Mouse (Mus musculus): ENCODE measurements around the gene Cdkn1a. TPM values are rescaled to one million over a fixed set of nuclear protein-coding genes. Genes with fewer than 3 reads are reported as not detected.

Gene Cdkn1a
- polyA plus RNA-seq, 1 experiment: 7.6 TPM

DNA sequence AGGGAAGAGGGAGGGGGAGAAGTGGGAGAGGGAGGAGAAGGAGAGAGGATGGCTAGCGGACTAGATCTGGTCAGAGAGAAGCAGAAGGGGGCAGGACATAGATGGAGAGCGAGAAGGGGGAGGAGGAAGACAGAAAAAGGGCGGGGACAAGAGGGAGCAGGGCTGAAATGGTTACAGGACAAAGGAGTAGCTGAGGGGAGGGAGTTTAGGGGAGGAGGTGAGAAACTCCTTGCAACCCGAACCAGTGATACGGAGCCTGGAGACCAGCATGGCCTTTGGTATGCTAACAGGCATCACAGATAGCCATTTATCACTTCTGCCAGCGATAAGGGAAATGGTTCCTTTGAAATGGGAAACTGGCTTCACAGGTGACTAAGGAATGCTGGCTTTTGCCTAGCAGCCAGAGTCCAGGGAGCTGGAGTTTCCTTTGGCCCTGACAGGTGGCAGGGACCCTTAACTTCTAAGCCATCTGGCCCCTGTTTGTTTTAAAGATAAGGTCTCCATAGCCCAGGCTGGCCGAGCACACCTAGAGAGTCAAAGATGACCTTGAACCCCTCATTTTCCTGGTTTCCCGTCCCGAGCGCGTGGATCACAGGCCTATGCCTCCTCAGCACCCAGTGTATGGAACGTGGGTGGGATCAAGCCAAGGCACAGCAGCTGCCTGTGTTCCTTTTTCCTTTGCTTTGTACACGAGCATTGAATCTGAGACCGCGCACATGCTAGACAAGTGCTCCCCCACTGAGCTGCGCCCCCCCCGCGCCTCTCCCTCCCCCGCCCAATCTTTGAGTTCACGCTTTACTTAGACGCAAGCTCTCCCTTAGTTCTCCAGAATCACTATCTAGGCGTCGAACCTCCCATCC is 9.8 kb upstream of the Cdkn1a start:
- no peak overlapping the region for H3K27ac ChIP-seq (ENCODE audit: insufficient read depth, low read length)
- WGBS: 26% methylated on average over 22 of the region's 23 CpGs
- TF ChIP-seq POLR2A (IDR thresholded peaks at IDR 0.05; ENCODE audit: low read depth, low read length): no peak
- TF ChIP-seq CTCF (IDR thresholded peaks at IDR 0.05; ENCODE audit: extremely low read depth, insufficient read depth, insufficient read length, insufficient replicate concordance): no peak
- no peaks in the 10 kb centered on the region for H3K36me3 ChIP-seq (ENCODE audit: control insufficient read depth, insufficient read depth, low read length)
- DNase-seq (ENCODE audit: low read depth in 1 of 2, low spot score in 2 of 2): no peak
- H3K27me3 ChIP-seq (ENCODE audit: control insufficient read depth, insufficient read depth, low read length): peaks cover 4% of the 10 kb centered on the region; the same call in 1 of the 2 replicates
- H3K4me3 ChIP-seq (ENCODE audit: extremely low read depth, insufficient read depth, insufficient read length): peak overlapping the region; percentile 40; the same call in 1 of the 2 replicates
- peaks cover 6% of the 10 kb centered on the region; the same call in 1 of the 2 replicates for H3K4me1 ChIP-seq (ENCODE audit: control insufficient read depth, insufficient read depth, insufficient read length)

DNA sequence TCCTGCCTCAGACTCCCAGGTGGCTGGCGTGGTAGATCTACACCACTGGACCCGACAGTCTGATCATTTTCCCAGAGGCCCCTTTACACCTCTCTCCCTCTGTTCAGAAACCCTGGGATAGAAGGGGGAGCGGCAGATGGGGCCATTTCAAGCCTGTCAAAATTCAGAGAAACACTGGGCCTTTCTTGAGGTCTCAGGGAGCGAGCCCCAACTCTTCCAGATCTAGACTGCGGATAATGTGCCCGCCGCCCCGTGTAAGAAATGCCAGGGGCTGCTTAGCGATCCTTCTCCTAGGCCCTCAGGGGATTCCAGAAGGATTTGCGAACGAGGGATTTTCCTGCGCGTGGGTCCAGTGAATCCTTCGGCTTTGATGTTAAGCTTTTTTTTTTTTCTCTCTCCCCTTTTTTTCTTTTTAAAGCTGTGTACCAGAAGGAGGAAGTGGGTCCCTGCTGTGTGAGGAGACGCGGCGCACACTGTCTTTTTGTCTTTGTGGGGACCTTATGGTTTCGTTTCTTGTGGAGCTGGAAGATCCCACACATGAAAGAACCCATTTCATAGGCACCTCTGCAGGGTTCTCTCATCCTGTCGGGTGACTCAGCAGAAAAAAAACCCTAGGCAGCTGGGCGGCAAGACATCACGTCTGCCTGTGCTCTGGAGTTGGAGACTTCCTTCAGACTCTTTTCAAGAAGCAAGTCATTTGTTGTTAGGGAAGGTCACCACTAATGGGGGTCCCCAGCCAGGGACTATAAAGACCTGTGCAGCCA is 9.0 kb upstream of the Cdkn1a start:
- TF ChIP-seq POLR2A (IDR thresholded peaks at IDR 0.05; ENCODE audit: low read depth, low read length) (no peak), CTCF (IDR thresholded peaks at IDR 0.05; ENCODE audit: extremely low read depth, insufficient read depth, insufficient read length, insufficient replicate concordance) (no peak)
- H3K27me3 ChIP-seq (ENCODE audit: control insufficient read depth, insufficient read depth, low read length): peaks cover 4% of the 10 kb centered on the region; the same call in 1 of the 2 replicates
- H3K36me3 ChIP-seq (ENCODE audit: control insufficient read depth, insufficient read depth, low read length): no peaks in the 10 kb centered on the region
- 6% methylated on average over 21 of the region's 21 CpGs for WGBS
- peak in 1 of 2 experiments; percentile 36 for DNase-seq (ENCODE audit: low read depth in 1 of 2, low spot score in 2 of 2)
- H3K4me3 ChIP-seq (ENCODE audit: extremely low read depth, insufficient read depth, insufficient read length): peak overlapping the region; percentile 40; the same call in 1 of the 2 replicates
- H3K4me1 ChIP-seq (ENCODE audit: control insufficient read depth, insufficient read depth, insufficient read length): peaks cover 6% of the 10 kb centered on the region; the same call in 1 of the 2 replicates
- H3K27ac ChIP-seq (ENCODE audit: insufficient read depth, low read length): no peak overlapping the region

DNA sequence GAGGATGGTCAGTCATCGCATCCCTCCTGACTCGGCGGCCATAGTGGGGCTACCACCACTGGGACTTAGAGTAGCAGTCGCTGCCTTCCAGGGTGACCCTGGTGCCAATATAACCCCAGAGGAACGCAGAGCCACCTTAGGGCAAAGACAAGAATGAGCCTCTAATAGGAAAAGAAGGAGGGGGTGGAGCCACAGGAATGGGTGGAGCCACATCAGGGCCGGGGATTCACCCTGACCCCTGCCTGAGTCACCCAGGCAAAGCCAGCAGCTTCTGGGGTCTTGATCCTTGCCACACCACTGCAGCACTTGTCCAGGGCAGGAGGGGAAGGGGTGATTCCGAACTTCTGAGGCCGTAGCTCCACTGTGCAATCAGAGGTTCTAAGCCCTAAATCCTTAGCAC is 7.2 kb upstream of the Cdkn1a start:
- H3K4me1 ChIP-seq (ENCODE audit: control insufficient read depth, insufficient read depth, insufficient read length): peaks cover 6% of the 10 kb centered on the region; the same call in 1 of the 2 replicates
- H3K36me3 ChIP-seq (ENCODE audit: control insufficient read depth, insufficient read depth, low read length): no peaks in the 10 kb centered on the region
- no peak for TF ChIP-seq CTCF (IDR thresholded peaks at IDR 0.05; ENCODE audit: extremely low read depth, insufficient read depth, insufficient read length, insufficient replicate concordance)
- TF ChIP-seq POLR2A (IDR thresholded peaks at IDR 0.05; ENCODE audit: low read depth, low read length): no peak
- no peak overlapping the region for H3K27ac ChIP-seq (ENCODE audit: insufficient read depth, low read length)
- WGBS: 94% methylated on average over 8 of the region's 8 CpGs
- DNase-seq (ENCODE audit: low read depth in 1 of 2, low spot score in 2 of 2): no peak
- H3K4me3 ChIP-seq (ENCODE audit: extremely low read depth, insufficient read depth, insufficient read length): no peak overlapping the region
- H3K27me3 ChIP-seq (ENCODE audit: control insufficient read depth, insufficient read depth, low read length): peaks cover 4% of the 10 kb centered on the region; the same call in 1 of the 2 replicates

DNA sequence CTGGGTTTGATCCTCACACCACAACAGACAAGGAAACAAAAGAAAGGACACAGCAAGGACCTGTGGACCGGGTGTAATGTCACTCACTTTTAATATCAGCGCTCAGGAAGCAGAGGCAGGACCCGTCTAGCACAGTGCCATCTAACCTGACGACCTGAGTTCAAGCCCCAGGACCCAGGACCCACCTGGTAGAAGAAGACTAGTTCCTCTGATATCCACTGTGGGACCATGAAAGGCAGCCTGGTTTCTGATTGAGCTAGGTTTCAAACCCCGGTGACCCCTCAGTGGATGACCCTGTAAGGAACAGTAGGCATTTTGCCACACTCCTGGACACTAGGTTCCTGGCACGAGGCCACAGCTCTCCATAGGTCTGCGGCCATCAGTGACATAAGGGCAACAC is 6.1 kb upstream of the Cdkn1a start:
- peaks cover 6% of the 10 kb centered on the region; the same call in 1 of the 2 replicates for H3K4me1 ChIP-seq (ENCODE audit: control insufficient read depth, insufficient read depth, insufficient read length)
- DNase-seq (ENCODE audit: low read depth in 1 of 2, low spot score in 2 of 2): no peak
- TF ChIP-seq CTCF (IDR thresholded peaks at IDR 0.05; ENCODE audit: extremely low read depth, insufficient read depth, insufficient read length, insufficient replicate concordance) (no peak), POLR2A (IDR thresholded peaks at IDR 0.05; ENCODE audit: low read depth, low read length) (no peak)
- no peaks in the 10 kb centered on the region for H3K36me3 ChIP-seq (ENCODE audit: control insufficient read depth, insufficient read depth, low read length)
- H3K27me3 ChIP-seq (ENCODE audit: control insufficient read depth, insufficient read depth, low read length): peaks cover 4% of the 10 kb centered on the region; the same call in 1 of the 2 replicates
- WGBS: 91% methylated on average over 7 of the region's 7 CpGs
- H3K4me3 ChIP-seq (ENCODE audit: extremely low read depth, insufficient read depth, insufficient read length): no peak overlapping the region
- H3K27ac ChIP-seq (ENCODE audit: insufficient read depth, low read length): no peak overlapping the region

DNA sequence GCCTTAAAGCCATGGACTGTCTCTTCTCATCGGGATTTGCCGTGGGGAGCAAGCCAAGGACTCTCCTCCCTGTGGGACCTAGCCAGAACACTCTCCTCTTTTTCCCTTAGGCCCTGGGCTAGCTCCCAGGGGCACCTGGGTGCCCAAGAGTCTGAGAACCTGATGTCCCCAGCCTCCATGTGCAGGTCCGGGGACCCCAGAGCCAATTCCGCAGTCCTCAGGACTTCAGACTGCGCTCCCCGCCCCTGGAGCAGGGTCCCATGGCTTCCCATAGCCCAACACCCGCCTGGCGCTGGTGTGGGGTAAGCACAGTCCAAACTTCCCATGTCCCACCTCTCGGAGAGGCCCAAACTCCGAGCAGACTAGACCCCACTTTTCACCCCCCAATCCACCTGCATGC is 5.5 kb upstream of the Cdkn1a start:
- DNase-seq (ENCODE audit: low read depth in 1 of 2, low spot score in 2 of 2): no peak
- WGBS: 94% methylated on average over 10 of the region's 10 CpGs
- Histone ChIP-seq H3K4me1 (ENCODE audit: control insufficient read depth, insufficient read depth, insufficient read length) (peaks cover 6% of the 10 kb centered on the region; the same call in 1 of the 2 replicates), H3K4me3 (ENCODE audit: extremely low read depth, insufficient read depth, insufficient read length) (no peak overlapping the region), H3K27ac (ENCODE audit: insufficient read depth, low read length) (no peak overlapping the region), H3K27me3 (ENCODE audit: control insufficient read depth, insufficient read depth, low read length) (peaks cover 4% of the 10 kb centered on the region; the same call in 1 of the 2 replicates), H3K36me3 (ENCODE audit: control insufficient read depth, insufficient read depth, low read length) (no peaks in the 10 kb centered on the region)
- TF ChIP-seq CTCF (IDR thresholded peaks at IDR 0.05; ENCODE audit: extremely low read depth, insufficient read depth, insufficient read length, insufficient replicate concordance): no peak
- no peak for TF ChIP-seq POLR2A (IDR thresholded peaks at IDR 0.05; ENCODE audit: low read depth, low read length)

DNA sequence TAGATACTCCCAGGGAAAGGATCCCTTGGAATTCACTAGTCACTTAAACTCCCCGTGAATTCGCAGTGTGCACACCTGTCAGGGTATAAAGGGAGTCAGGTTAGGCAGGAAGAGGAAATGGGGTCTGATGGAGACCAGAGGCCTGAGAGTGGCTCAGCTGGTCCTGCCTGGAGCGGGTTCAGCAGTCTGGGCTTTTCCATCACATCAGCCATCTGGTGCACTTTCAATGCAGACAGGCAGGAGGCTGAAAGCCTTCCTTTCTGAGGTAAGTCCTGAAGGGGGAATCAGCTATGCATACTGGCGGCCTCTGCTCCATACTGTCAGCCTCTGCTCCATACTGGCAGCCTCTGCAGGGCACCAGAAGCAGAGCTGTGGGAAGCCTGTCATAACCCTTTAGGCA is 3.9 kb upstream of the Cdkn1a start:
- H3K27ac ChIP-seq (ENCODE audit: insufficient read depth, low read length): no peak overlapping the region
- 87% methylated on average over 4 of the region's 4 CpGs for WGBS
- H3K36me3 ChIP-seq (ENCODE audit: control insufficient read depth, insufficient read depth, low read length): no peaks in the 10 kb centered on the region
- TF ChIP-seq POLR2A (IDR thresholded peaks at IDR 0.05; ENCODE audit: low read depth, low read length) (no peak), CTCF (IDR thresholded peaks at IDR 0.05; ENCODE audit: extremely low read depth, insufficient read depth, insufficient read length, insufficient replicate concordance) (no peak)
- H3K27me3 ChIP-seq (ENCODE audit: control insufficient read depth, insufficient read depth, low read length): no peaks in the 10 kb centered on the region
- no peaks in the 10 kb centered on the region for H3K4me1 ChIP-seq (ENCODE audit: control insufficient read depth, insufficient read depth, insufficient read length)
- no peak for DNase-seq (ENCODE audit: low read depth in 1 of 2, low spot score in 2 of 2)
- H3K4me3 ChIP-seq (ENCODE audit: extremely low read depth, insufficient read depth, insufficient read length): no peak overlapping the region

Data from spleen, adult 2 months (tissue).